Mouse (Mus musculus) midbrain, embryonic 15.5 days (tissue): ENCODE measurements at regions not wholly inside any gene's neighbourhood (a gene's known extent, or its start where the extent isn't known, plus 50 kb on each side); places are given as distances from the start of the nearest gene placed in this dataset.
"Not testable (repeated sequence)": the region's sequence is repeated elsewhere in the genome, so short reads cannot be mapped to it uniquely, and the experiment has no call there.

ENCODE experiments used
- ATAC-seq: fragments of 200-750 bp; cut with Nextera tagmentation; replicated peaks from 2 replicates; pipeline ENCODE4 v1.8.0; 2017; ENCODE audit warnings: moderate TSS enrichment
- H3K27ac ChIP-seq: fragments of 300-500 bp; sonication (generic); 2 replicates; pipeline ENCODE4 v1.5.1; 2015; ENCODE audit warnings: mild to moderate bottlenecking, inconsistent platforms
- H3K27me3 ChIP-seq: fragments of 300-500 bp; sonication (generic); replicated peaks from 2 replicates; pipeline ENCODE4 v1.6.1; 2015; ENCODE audit warnings: inconsistent platforms
- H3K36me3 ChIP-seq: fragments of 300-500 bp; sonication (generic); replicated peaks from 2 replicates; pipeline ENCODE4 v1.6.1; 2015; ENCODE audit warnings: inconsistent platforms
- H3K4me1 ChIP-seq: fragments of 300-500 bp; sonication (generic); 2 replicates; pipeline ENCODE4 v1.6.1; 2015; ENCODE audit warnings: inconsistent platforms
- H3K4me2 ChIP-seq: fragments of 300-500 bp; sonication (generic); 2 replicates; pipeline ENCODE4 v1.6.1; 2015; ENCODE audit warnings: inconsistent platforms, mild to moderate bottlenecking, moderate library complexity
- H3K4me3 ChIP-seq: fragments of 300-500 bp; sonication (generic); 2 replicates; pipeline ENCODE4 v1.5.1; 2015; ENCODE audit warnings: mild to moderate bottlenecking, inconsistent platforms
- H3K9ac ChIP-seq: fragments of 300-500 bp; sonication (generic); 2 replicates; pipeline ENCODE4 v1.6.1; 2015; ENCODE audit warnings: mild to moderate bottlenecking, inconsistent platforms
- H3K9me3 ChIP-seq: fragments of 300-500 bp; sonication (generic); 2 replicates; pipeline ENCODE4 v1.6.1; 2016; ENCODE audit warnings: inconsistent platforms
- WGBS: fragments of 180-500 bp; shearing (Covaris S2); methylation state at CpG from one replicate; pipeline ENCODE4 v1.1.7; 2015; ENCODE audit warnings: mixed read lengths; 5-methylcytosine and 5-hydroxymethylcytosine counted together

DNA sequence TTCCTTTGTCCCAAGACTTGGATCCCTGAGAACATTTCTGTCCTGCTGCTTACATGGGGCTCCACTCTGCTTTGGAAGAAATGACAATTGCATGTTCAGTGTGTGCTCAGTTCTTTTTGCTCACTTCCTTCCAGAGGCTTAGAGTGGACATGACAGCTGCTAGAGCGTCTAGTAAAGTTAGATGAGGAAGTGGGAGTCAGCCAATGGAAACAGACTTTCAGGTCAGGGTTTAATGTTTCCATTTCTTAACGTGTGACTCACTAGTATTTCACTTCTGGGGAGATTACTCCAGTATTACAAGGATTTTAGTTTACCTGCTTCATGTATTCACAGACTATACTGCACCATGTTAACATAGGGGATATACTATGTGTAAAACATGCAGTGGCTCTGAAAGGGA is 759.3 kb upstream of the Gm38303 start:
- WGBS = 74% methylated on average over 2 of the region's 2 CpGs
- no peak overlapping the region for H3K4me3 ChIP-seq
- H3K27ac ChIP-seq = no peak overlapping the region
- H3K4me2 ChIP-seq = no peak overlapping the region
- H3K4me1 ChIP-seq = no peaks in the 10 kb centered on the region
- H3K36me3 ChIP-seq = no peaks in the 10 kb centered on the region
- no peak overlapping the region for H3K9ac ChIP-seq
- ATAC-seq = no peak
- H3K9me3 ChIP-seq = no peaks in the 10 kb centered on the region
- H3K27me3 ChIP-seq = no peaks in the 10 kb centered on the region

DNA sequence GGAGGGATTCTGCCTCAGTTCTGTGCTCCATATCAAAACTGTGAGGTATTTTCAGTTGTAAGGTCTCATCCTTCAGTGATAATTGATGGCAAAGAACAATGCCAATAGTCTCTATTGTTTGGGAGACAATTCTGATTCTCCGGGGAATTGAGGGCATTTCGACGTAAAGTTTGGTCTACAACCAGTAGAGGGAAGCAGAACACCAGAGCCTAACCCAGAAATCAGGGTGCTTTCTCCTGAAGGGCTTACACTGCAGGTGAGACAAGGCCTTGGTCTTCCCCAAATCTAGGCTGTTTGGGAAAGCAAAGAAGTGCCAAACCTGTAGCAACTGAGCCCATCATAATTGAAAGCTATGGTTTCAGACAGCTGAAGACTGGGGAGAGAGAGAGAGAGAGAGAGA is 758.7 kb upstream of the Gm38303 start:
- Histone ChIP-seq H3K27ac (no peak overlapping the region), H3K9ac (no peak overlapping the region), H3K27me3 (no peaks in the 10 kb centered on the region), H3K4me1 (no peaks in the 10 kb centered on the region), H3K36me3 (no peaks in the 10 kb centered on the region), H3K4me3 (no peak overlapping the region), H3K4me2 (no peak overlapping the region), H3K9me3 (no peaks in the 10 kb centered on the region)
- no peak for ATAC-seq
- WGBS = 66% methylated on average over 3 of the region's 3 CpGs

DNA sequence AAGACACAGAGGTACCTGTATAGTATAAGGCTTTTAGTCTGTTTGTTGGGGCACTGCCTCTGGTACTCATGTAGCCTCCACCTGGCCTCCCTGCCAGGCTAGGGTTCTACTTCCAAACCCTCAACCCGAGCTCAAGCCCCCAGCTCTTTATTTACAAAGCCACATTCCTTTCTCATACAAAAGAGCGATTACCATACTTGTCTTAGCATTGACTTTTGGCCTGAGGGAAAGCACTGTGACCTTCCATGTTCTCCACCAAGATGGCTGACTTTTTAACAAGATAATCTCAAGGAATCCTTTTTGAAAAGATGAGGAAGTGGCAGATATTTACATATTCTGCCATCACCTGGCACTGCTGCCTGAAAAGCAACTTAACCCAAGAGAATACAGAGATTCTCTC is 747.8 kb upstream of the Gm38303 start:
- H3K9me3 ChIP-seq = no peaks in the 10 kb centered on the region
- ATAC-seq = no peak
- 64% methylated on average over 2 of the region's 2 CpGs for WGBS
- no peak overlapping the region for H3K4me3 ChIP-seq
- no peak overlapping the region for H3K27ac ChIP-seq
- H3K4me1 ChIP-seq = no peaks in the 10 kb centered on the region
- H3K4me2 ChIP-seq = no peak overlapping the region
- H3K9ac ChIP-seq = no peak overlapping the region
- H3K27me3 ChIP-seq = no peaks in the 10 kb centered on the region
- no peaks in the 10 kb centered on the region for H3K36me3 ChIP-seq

DNA sequence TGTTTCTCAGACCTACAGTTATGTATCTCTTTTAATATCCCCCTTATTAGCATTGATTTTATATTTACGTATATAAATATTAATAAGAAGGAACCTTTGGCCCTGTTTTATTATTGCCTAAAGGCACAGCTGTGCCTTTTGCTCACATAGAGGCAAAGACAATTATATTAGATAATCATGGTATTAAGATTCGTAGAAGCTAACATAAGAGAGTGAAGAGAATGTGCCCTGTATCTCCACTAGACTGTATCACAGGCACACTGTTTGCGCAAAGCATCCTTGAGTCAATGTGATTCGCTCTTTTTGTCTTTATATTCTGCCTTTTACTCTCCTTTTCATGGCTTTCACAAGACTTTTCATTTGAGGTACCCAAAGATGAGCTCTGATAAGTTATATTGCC is 738.5 kb upstream of the Gm38303 start:
- H3K9me3 ChIP-seq = no peaks in the 10 kb centered on the region
- no peak for ATAC-seq
- H3K4me2 ChIP-seq = no peak overlapping the region
- H3K4me3 ChIP-seq = no peak overlapping the region
- no peaks in the 10 kb centered on the region for H3K4me1 ChIP-seq
- no peak overlapping the region for H3K27ac ChIP-seq
- no peaks in the 10 kb centered on the region for H3K27me3 ChIP-seq
- H3K36me3 ChIP-seq = no peaks in the 10 kb centered on the region
- 66% methylated on average over 4 of the region's 4 CpGs for WGBS
- no peak overlapping the region for H3K9ac ChIP-seq

DNA sequence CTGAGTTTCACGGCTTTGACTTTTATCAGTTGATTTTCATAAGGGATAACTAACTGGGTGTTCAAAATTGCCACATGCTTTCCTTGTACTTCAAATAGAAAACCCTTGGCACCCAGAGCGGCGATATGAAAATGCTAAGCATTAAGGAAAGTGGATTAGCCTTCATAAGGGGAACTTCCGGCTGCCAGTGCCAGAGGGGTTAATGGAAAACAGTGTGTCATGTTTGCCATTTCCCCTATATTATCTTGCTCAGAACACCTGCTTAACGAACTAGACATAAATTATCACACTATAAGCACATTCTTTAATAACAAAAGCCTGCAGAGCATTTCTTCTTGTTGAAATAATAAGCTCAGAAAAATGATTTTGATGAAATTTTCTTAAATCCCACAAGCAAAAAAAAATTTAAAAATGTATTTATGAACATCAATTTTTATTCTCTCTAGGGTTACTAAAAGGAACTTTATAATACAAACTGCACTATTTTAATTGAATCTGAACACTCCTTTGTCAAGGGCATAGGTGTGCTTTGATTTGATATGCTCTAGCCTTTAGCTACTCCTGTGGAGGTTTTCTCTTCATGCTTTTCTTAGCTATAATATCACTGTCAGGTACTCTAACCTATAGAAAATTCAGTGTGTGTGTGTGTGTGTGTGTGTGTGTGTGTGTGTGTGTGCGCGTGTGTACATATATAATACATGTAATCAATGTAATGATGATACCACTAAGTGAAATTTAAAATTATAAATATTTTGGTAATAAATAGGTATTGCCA is 699.7 kb upstream of the Gm38303 start:
- H3K27me3 ChIP-seq = no peaks in the 10 kb centered on the region
- 59% methylated on average over 7 of the region's 7 CpGs for WGBS
- H3K9me3 ChIP-seq = no peaks in the 10 kb centered on the region
- no peaks in the 10 kb centered on the region for H3K36me3 ChIP-seq
- no peak overlapping the region for H3K9ac ChIP-seq
- H3K27ac ChIP-seq = no peak overlapping the region
- no peak overlapping the region for H3K4me2 ChIP-seq
- H3K4me1 ChIP-seq = no peaks in the 10 kb centered on the region
- peak; percentile 63; the same call in 1 of the 2 replicates for ATAC-seq
- no peak overlapping the region for H3K4me3 ChIP-seq

DNA sequence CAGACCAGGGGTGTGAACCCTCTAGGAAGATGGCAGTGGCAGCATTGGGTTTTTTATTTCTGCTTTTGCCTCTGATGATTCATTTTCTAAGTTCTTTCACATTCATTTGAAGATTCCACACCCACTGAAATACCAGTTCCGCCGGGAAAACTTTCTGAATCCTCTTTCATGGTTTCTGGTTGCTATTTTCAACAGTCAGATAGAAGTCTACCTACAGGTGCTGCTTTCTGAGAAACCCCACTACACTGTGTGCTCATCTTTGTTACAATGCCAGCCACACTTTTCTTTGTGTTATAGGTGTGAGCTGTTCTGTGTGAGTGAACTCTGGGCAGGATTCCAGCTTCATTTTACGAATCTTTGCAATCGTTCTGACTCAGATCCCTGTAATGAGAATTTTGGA is 694.5 kb upstream of the Gm38303 start:
- no peak overlapping the region for H3K4me3 ChIP-seq
- H3K36me3 ChIP-seq = no peaks in the 10 kb centered on the region
- WGBS = 83% methylated on average over 4 of the region's 4 CpGs
- no peak for ATAC-seq
- no peak overlapping the region for H3K9ac ChIP-seq
- no peaks in the 10 kb centered on the region for H3K4me1 ChIP-seq
- no peaks in the 10 kb centered on the region for H3K9me3 ChIP-seq
- H3K27me3 ChIP-seq = no peaks in the 10 kb centered on the region
- H3K4me2 ChIP-seq = no peak overlapping the region
- no peak overlapping the region for H3K27ac ChIP-seq

DNA sequence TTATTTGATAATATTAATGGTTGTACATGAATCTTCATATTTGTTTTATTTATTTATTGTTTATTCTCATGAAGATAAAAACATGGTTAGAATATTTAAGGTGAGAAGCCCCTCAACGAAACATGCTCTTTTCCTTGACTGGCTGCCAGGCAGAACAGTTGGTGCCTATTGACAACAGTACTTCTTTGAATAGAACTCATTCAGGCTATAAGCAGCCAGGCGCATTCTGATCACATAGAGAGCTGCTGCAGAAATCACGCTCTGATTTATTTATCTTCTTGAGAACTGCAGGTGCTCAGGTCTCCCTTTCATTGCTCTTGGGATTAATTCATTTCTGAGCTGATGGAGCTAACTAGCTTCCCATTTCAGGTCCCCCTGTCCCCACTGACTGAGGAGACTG is 688.9 kb upstream of the Gm38303 start:
- no peaks in the 10 kb centered on the region for H3K4me1 ChIP-seq
- no peak overlapping the region for H3K4me2 ChIP-seq
- H3K9ac ChIP-seq = no peak overlapping the region
- no peak overlapping the region for H3K27ac ChIP-seq
- WGBS = 40% methylated on average over 3 of the region's 3 CpGs
- H3K27me3 ChIP-seq = no peaks in the 10 kb centered on the region
- H3K9me3 ChIP-seq = no peaks in the 10 kb centered on the region
- H3K36me3 ChIP-seq = no peaks in the 10 kb centered on the region
- ATAC-seq = no peak
- H3K4me3 ChIP-seq = no peak overlapping the region

DNA sequence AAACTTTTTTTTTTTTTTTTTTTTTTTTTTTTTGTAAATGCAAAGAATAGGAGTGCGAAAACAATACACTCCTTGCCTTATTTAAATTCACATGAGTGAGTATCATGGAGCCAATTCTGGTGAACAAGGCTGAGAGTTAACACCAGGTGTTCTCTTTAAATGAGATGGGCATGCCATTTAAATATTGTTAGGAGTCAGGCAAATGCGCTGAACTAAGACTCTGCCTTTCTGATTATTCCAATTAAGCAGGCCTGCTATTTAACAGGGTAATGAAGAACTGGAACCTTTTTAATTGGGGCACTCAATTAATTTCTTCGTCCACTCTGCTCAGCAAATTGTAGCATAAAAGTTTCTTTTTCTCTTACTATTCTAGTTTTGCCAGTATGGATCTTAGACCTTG is 684.6 kb upstream of the Gm38303 start:
- Histone ChIP-seq H3K27ac (no peak overlapping the region), H3K4me1 (no peaks in the 10 kb centered on the region), H3K4me2 (no peak overlapping the region), H3K9ac (no peak overlapping the region), H3K9me3 (no peaks in the 10 kb centered on the region), H3K4me3 (no peak overlapping the region), H3K27me3 (no peaks in the 10 kb centered on the region), H3K36me3 (no peaks in the 10 kb centered on the region)
- 80% methylated on average over 3 of the region's 3 CpGs for WGBS
- no peak for ATAC-seq

DNA sequence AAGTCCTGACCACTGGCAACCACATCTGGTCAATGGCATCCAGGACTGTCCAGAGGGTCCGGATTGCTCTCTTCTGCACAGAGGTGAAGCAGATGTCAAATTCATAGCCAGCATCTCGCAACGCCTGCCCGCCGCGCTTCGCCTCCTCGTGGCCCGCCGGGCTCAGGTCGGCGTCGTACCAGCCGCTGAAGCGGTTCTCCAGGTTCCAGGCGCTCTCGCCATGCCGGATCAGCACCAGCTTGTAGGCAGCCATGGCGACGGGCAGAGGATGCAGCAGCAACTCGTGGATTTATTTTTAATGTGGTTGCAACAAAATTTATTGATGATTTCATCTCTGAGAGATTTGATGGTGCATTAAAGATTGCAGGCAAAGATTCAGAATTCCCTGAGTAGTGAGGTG is 679.4 kb upstream of the Gm38303 start:
- not testable (repeated sequence) for H3K4me3 ChIP-seq, H3K4me2 ChIP-seq, H3K27me3 ChIP-seq, H3K36me3 ChIP-seq, ATAC-seq, H3K9me3 ChIP-seq, H3K27ac ChIP-seq, H3K9ac ChIP-seq, H3K4me1 ChIP-seq
- WGBS = 96% methylated on average over 10 of the region's 21 CpGs

DNA sequence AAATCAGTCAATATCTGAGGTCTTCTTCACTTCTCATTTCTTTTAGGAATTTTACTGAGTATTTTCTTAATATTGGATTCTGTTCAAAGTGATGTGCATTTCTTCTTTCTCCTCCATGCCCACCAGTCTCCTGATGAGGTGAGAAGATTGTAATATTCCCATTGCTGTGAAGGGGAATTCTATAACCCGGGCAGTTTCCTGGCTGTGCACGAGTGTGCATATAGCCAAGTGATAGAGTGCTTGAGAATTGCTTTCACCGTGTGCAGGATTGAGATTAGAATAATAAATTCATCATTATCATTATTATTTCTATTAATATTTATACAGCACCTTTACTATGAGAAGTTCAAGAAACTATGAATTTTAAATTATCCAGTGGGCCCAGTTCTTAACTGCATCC is 671.9 kb upstream of the Gm38303 start:
- H3K27me3 ChIP-seq = no peaks in the 10 kb centered on the region
- H3K36me3 ChIP-seq = no peaks in the 10 kb centered on the region
- ATAC-seq = peak; percentile 77
- H3K9ac ChIP-seq = no peak overlapping the region
- no peak overlapping the region for H3K4me2 ChIP-seq
- H3K4me3 ChIP-seq = no peak overlapping the region
- 63% methylated on average over 3 of the region's 3 CpGs for whole genome bisulfite sequencing
- H3K9me3 ChIP-seq = no peaks in the 10 kb centered on the region
- no peak overlapping the region for H3K27ac ChIP-seq
- H3K4me1 ChIP-seq = no peaks in the 10 kb centered on the region

DNA sequence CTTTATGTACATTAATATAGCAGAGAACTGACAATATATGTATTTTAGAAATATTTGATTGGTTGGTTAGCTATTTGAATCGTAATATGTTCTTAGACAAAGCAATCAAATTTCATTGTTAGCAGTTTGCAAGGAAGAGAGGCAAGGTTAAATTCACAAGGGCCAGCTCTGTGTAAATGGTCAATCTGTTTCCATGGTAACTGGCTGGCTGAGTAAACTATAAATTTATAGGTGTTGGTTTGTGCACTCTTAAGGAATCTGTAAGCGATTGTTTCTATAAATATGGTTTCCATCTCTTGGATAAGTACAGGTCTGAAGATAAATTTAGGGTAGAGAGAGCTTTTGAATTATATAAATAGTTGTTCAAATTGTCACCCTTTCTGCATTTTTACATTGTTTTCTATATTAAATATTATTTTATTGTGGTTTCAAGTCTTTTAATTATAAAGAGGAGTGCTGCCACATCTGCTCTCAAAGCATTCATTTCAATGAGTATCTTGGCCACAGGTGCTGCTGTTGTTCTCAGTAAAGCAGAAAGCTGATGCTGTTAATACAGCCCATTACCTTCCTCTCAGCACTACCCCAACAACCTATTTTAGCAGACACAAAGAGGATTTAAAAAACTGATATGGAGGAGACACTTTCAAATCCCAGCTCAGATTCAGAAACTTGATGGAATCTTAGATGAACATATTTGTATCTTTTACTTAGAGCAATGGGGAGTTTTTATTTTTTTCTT is 671.2 kb upstream of the Gm38303 start:
- Histone ChIP-seq H3K9me3 (no peaks in the 10 kb centered on the region), H3K27ac (no peak overlapping the region), H3K36me3 (no peaks in the 10 kb centered on the region), H3K27me3 (no peaks in the 10 kb centered on the region), H3K9ac (no peak overlapping the region), H3K4me3 (no peak overlapping the region), H3K4me2 (no peak overlapping the region), H3K4me1 (no peaks in the 10 kb centered on the region)
- peak; percentile 90 for ATAC-seq
- 79% methylated on average over 2 of the region's 2 CpGs for WGBS

DNA sequence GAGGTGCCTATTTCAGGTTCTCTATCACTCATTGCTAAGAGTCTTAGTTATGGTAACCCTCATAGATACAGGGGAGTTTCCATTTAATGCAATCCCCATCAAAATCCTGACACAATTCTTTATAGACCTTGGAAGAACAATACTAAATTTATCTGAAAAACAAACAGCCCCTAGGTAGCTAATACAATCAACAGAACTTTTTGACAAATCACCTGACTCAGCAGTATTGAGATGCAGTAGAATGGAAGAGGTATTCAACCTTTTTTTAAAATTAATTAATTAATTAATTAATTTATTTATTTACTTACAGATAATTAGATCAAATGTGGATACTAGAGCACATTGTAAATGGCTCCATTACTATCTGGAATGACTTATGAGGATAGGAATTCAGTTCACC is 643.5 kb upstream of the Gm38303 start:
- no peak overlapping the region for H3K9ac ChIP-seq
- H3K36me3 ChIP-seq = no peaks in the 10 kb centered on the region
- H3K9me3 ChIP-seq = no peaks in the 10 kb centered on the region
- H3K27ac ChIP-seq = no peak overlapping the region
- ATAC-seq = no peak
- H3K4me3 ChIP-seq = no peak overlapping the region
- H3K27me3 ChIP-seq = no peaks in the 10 kb centered on the region
- no peak overlapping the region for H3K4me2 ChIP-seq
- H3K4me1 ChIP-seq = no peaks in the 10 kb centered on the region

DNA sequence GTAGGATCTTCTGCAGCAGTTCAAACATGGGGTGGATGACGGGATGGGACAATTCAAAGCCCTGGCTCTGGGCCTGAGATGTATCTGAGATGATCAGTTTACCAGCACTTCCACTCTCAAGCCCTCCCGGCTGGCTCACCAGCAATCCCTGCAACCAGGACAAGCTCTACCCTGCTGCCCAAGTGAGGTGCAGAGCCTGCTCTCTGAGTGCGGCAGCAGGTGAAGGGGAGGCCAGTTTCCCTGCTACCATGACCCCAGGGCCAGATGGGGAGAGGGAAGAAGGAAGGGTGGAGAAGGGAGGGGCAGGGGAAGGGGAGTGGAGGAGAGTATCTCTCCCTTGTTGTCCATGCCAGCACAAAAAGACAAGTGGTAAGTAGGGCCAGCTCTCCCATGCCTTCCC is 638.9 kb upstream of the Gm38303 start:
- Histone ChIP-seq H3K4me3 (no peak overlapping the region), H3K9me3 (no peaks in the 10 kb centered on the region), H3K4me2 (no peak overlapping the region), H3K4me1 (no peaks in the 10 kb centered on the region), H3K27ac (no peak overlapping the region), H3K27me3 (no peaks in the 10 kb centered on the region), H3K36me3 (no peaks in the 10 kb centered on the region), H3K9ac (no peak overlapping the region)
- WGBS = 90% methylated on average over 3 of the region's 3 CpGs
- ATAC-seq = no peak
